Mouse (Mus musculus) midbrain, embryonic 10.5 days (tissue): ENCODE results near the gene Hoxb6. TPM values are rescaled to one million over a fixed set of nuclear protein-coding genes. Genes with fewer than 3 reads are reported as not detected.
A peak's percentile ranks its signal among the peaks of the same experiment; 100 is the strongest.

Experiments used
- DNase-seq: peaks from one replicate; pipeline ENCODE4 v3.0.0-alpha.2; 2017; ENCODE audit warnings: low spot score
- H3K27ac ChIP-seq: fragments of 300-500 bp; sonication (generic); replicated peaks from 2 replicates; pipeline ENCODE4 v1.5.1; 2016; ENCODE audit warnings: mild to moderate bottlenecking
- H3K27me3 ChIP-seq: fragments of 300-500 bp; sonication (generic); 2 replicates; pipeline ENCODE4 v1.6.1; 2016; ENCODE audit warnings: low read depth, mild to moderate bottlenecking; ENCODE audit not compliant: poor library complexity, severe bottlenecking
- H3K36me3 ChIP-seq: fragments of 300-500 bp; sonication (generic); 2 replicates; pipeline ENCODE4 v1.6.1; 2016; ENCODE audit warnings: mild to moderate bottlenecking, moderate library complexity
- H3K4me1 ChIP-seq: fragments of 300-500 bp; sonication (generic); 2 replicates; pipeline ENCODE4 v1.6.1; 2016
- H3K4me3 ChIP-seq: fragments of 300-500 bp; sonication (generic); 2 replicates; pipeline ENCODE4 v1.5.1; 2016; ENCODE audit warnings: mild to moderate bottlenecking, moderate library complexity
- H3K9me3 ChIP-seq: fragments of 300-500 bp; sonication (generic); replicated peaks from 2 replicates; pipeline ENCODE4 v1.6.1; 2016; ENCODE audit warnings: mild to moderate bottlenecking
- WGBS: fragments of 180-500 bp; shearing (Covaris S2); methylation state at CpG from one replicate; pipeline ENCODE4 v1.1.7; 2016; 5-methylcytosine and 5-hydroxymethylcytosine counted together
- polyA plus RNA-seq: library from polyadenylated mRNA; unstranded; fragments of >200 nt; fragmentation: Nextera tagmentation; extraction: Ambion mirVana; gene quantifications from 2 replicates; pipeline ENCODE4 v1.2.1, GENCODE M21; 2016

Gene Hoxb6
- polyA plus RNA-seq, 1 experiment from 2014 or later = not detected

DNA sequence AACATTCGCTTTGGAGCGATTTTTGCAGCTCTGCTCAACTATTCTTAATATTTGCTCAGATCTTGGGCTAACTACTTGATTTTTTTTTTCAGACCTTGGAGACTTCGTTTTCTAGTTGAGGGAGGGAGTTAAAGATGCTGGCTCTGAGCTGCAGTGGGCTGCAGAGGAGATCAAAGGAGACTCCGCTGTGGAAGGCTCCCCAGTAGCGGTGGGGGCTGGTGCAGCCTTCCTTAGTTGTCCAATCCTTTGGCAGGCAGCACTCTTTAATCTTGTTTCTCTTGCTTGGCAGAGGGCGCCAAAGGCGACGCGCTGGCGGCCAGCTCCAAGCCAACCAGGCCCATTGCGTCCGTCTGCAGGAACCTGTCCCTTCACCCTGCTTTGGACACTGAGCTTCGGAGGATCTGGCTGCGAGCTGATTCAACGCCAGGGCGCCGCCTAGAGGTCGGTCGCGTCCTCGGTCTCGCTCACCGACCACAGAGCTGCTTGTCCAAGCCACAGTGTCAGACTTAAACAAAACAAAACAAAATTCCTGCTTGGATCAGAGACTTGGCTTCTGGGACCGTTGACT is 30.9 kb upstream of the Hoxb6 start:
- Histone ChIP-seq H3K27ac (no peak overlapping the region), H3K4me3 (no peak overlapping the region), H3K36me3 (no peaks in the 10 kb centered on the region), H3K9me3 (no peaks in the 10 kb centered on the region), H3K4me1 (no peaks in the 10 kb centered on the region), H3K27me3 (peaks cover 100% of the 10 kb centered on the region)
- peak; percentile 86 for DNase-seq
- under 1% methylated on average over 24 of the region's 24 CpGs for WGBS

DNA sequence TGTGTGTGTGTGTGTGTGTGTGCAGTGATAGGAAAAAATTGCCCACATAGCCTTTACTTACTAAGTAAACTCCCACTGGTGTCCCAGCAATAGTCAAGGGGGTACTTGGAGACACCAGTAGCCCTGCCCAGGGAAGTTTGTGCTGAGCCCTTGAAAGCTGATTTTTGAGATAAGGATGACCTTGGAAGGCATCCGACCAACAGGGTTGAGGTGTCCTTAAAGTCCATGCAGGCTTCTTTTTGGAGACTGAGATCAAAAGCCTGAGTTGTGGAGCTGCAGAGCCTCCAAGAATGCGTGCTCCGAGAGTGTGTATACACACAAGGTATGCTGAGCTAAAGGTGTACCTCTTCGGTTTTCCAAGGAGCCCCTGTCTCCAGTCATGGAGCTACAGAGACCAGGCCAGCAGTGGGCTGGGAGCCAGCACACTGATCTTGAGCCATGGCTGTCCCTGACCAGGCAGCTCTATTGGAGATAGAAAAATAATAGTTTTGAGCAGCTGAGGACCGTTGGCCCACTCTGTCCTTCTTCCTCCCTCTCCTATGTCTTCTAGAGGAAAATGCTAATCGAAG is 29.9 kb upstream of the Hoxb6 start:
- Histone ChIP-seq H3K9me3 (no peaks in the 10 kb centered on the region), H3K36me3 (no peaks in the 10 kb centered on the region), H3K27ac (no peak overlapping the region), H3K4me3 (no peak overlapping the region), H3K27me3 (peaks cover 100% of the 10 kb centered on the region), H3K4me1 (no peaks in the 10 kb centered on the region)
- DNase-seq = peak; percentile 22
- 10% methylated on average over 6 of the region's 6 CpGs for WGBS

DNA sequence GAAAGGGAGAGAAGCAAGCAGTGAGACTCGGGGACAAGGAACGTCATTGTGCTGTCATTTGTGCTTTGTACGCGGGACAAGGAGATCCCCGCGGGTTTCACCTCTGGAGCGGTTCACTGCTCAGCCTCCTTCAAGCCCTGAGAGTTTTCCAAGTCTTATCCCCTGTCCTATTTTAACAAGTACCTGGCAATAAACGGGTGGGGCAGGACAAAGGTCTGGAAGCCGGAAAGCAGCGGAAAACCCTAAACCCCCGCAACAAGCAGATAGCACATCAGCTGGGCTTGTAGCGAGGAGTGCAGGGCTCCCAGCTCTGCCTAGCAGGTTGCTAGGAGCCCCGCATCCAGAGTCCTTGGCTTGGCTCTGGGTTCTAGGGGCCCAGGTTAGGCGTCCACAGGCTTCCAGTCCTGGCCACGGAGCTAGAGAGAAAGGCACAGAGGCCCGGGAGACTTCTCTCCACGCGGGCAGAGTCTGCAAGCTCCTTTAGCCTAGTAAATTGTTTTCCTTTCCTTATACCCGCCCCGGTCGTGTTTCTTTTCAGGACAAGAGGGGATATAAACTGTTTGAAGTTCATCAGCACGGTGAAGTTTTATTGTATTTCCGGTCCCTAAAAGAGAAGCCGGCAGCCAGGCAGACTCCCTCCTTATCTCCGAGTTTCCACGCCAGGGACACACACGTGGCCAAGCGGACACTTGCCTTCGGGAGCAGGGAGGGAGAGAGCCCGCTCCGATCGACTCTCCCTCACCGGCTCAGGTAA is 28.5 kb upstream of the Hoxb6 start:
- H3K9me3 ChIP-seq = no peaks in the 10 kb centered on the region
- H3K4me3 ChIP-seq = no peak overlapping the region
- H3K27ac ChIP-seq = no peak overlapping the region
- WGBS = under 1% methylated on average over 33 of the region's 33 CpGs
- peaks cover 100% of the 10 kb centered on the region for H3K27me3 ChIP-seq
- no peak for DNase-seq
- no peaks in the 10 kb centered on the region for H3K4me1 ChIP-seq
- no peaks in the 10 kb centered on the region for H3K36me3 ChIP-seq

DNA sequence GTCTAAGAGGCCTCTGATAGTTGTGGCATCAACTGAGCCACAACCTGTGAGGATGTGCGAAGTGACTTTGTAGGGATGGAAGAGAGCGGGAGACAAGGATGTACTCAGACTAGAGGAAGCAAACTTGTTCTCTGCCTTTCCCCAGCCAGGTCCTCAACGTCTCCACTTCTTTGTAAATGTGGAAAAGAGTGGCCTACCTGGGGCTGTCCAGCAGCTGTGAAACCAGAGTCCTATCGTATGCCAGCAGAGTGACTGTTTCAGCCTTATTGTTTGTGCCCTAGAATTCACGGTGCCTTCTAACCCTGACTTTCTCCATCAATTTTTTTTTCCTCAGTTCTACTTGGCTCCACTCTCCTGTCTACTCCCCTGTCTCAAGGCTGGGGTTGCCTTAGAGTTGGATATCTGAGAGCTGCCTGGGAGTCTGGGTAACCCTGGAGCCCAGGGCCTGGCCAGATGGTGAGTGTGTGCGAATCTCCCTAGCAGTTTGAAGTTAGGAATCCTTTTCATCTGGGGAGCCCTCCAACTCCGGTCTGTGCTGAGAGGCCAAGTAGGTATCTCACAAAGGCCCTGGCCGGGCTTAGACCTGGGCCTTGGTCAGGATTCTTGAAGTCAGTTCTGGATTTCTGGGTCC is 27.8 kb upstream of the Hoxb6 start:
- no peaks in the 10 kb centered on the region for H3K36me3 ChIP-seq
- peak; percentile 53 for DNase-seq
- H3K9me3 ChIP-seq = no peaks in the 10 kb centered on the region
- peaks cover 100% of the 10 kb centered on the region for H3K27me3 ChIP-seq
- under 1% methylated on average over 8 of the region's 8 CpGs for WGBS
- H3K27ac ChIP-seq = no peak overlapping the region
- no peaks in the 10 kb centered on the region for H3K4me1 ChIP-seq
- no peak overlapping the region for H3K4me3 ChIP-seq

DNA sequence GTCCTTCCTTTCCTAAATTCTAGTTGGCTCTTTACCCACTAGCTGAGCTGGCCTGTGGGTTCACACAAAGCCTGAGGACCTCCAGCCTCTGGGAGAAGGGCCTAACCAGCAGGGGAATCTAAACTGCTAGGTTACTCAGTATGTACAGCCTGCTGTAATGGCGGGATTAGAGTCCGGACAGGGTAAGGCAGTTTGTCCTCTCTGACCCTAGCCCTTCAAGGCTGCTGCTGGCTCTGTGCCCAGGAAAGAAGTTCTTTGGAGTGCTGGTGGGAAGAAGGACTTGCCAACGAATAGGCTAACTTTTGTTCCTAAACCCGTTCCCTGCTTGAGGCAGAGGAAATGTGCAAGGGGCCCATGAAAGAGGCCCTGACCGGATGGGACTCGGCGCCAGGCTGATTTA is 26.3 kb upstream of the Hoxb6 start:
- Histone ChIP-seq H3K27me3 (peaks cover 100% of the 10 kb centered on the region), H3K27ac (no peak overlapping the region), H3K9me3 (no peaks in the 10 kb centered on the region), H3K4me3 (no peak overlapping the region), H3K36me3 (no peaks in the 10 kb centered on the region), H3K4me1 (peaks cover 2% of the 10 kb centered on the region; the same call in 1 of the 2 replicates)
- WGBS = 2% methylated on average over 7 of the region's 7 CpGs
- peak; percentile 39 for DNase-seq

- H3K36me3 ChIP-seq = no peaks in the 10 kb centered on the region
- peak; percentile 40 for DNase-seq
- no peak overlapping the region for H3K27ac ChIP-seq
- peaks cover 100% of the 10 kb centered on the region for H3K27me3 ChIP-seq
- H3K4me3 ChIP-seq = no peak overlapping the region
- WGBS = 9% methylated on average over 7 of the region's 7 CpGs
- peaks cover 15% of the 10 kb centered on the region for H3K4me1 ChIP-seq
- no peaks in the 10 kb centered on the region for H3K9me3 ChIP-seq
Observed at GRCm38 (mm10) chr11:96267021-96267920, 25.0 kb upstream of the Hoxb6 start.

GRCm38 (mm10) chr11:96268031-96268745 is 24.1 kb upstream of the Hoxb6 start:
- WGBS = 3% methylated on average over 1 of the region's 1 CpGs
- Histone ChIP-seq H3K36me3 (no peaks in the 10 kb centered on the region), H3K4me1 (peaks cover 18% of the 10 kb centered on the region), H3K4me3 (no peak overlapping the region), H3K9me3 (no peaks in the 10 kb centered on the region), H3K27ac (no peak overlapping the region), H3K27me3 (peaks cover 100% of the 10 kb centered on the region)
- DNase-seq = peak; percentile 34

DNA sequence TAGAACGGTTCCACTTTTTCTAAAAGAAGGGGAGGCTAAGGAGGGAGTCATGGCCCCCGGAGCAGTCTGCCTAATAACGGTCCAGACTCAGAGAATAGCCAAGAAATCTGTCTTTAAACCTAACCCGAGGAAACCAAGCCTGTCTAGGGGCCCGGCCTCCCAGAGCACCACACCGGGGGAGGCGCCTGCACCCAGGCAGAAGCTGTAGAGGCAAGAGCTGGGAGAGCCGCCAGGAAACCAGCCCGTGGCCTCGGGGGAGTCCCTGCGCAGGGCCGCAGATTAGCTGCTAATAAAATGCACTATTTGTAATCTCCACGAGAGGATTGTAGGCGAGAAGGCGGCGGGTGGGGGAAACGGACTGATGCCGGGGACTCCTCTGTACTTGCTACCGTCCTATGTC is 22.4 kb upstream of the Hoxb6 start:
- Histone ChIP-seq H3K27me3 (peaks cover 100% of the 10 kb centered on the region), H3K9me3 (no peaks in the 10 kb centered on the region), H3K4me1 (peaks cover 18% of the 10 kb centered on the region), H3K4me3 (no peak overlapping the region), H3K36me3 (no peaks in the 10 kb centered on the region), H3K27ac (no peak overlapping the region)
- no peak for DNase-seq
- WGBS = under 1% methylated on average over 19 of the region's 19 CpGs

GRCm38 (mm10) chr11:96270996-96271540 is 21.2 kb upstream of the Hoxb6 start, which contains the start of gene Hoxb9:
Hoxb9 (plus strand) TSS chr11:96271457.
- H3K4me3 ChIP-seq = no peak within 1 kb of the TSS
- DNase-seq = no peak

GRCm38 (mm10) chr11:96271541-96272011 is 20.7 kb upstream of the Hoxb6 start:
- WGBS = under 1% methylated on average over 52 of the region's 52 CpGs
- H3K9me3 ChIP-seq = no peaks in the 10 kb centered on the region
- peaks cover 100% of the 10 kb centered on the region for H3K27me3 ChIP-seq
- H3K4me3 ChIP-seq = no peak overlapping the region
- no peaks in the 10 kb centered on the region for H3K36me3 ChIP-seq
- H3K27ac ChIP-seq = no peak overlapping the region
- DNase-seq = no peak
- peaks cover 18% of the 10 kb centered on the region for H3K4me1 ChIP-seq

More at GRCm38 (mm10) chr11:96270996-96271540, 21.2 kb upstream of the Hoxb6 start, which contains the start of gene Hoxb9:
- Histone ChIP-seq H3K27ac (no peak within 1 kb of the TSS), H3K9me3 (no peaks in the 10 kb centered on the region), H3K36me3 (no peaks in the 10 kb centered on the region), H3K27me3 (peaks cover 100% of the 10 kb centered on the region), H3K4me1 (peaks cover 18% of the 10 kb centered on the region)
- under 1% methylated on average over 40 of the region's 40 CpGs for WGBS
